Mouse (Mus musculus) hindbrain, embryonic 11.5 days (tissue): ENCODE results near the gene T2. TPM values are rescaled to one million over a fixed set of nuclear protein-coding genes. Genes with fewer than 3 reads are reported as not detected.

Source experiments
- ATAC-seq: fragments of 200-750 bp; cut with Nextera tagmentation; 2 replicates; pipeline ENCODE4 v1.8.0; 2017; ENCODE audit warnings: mild to moderate bottlenecking, moderate TSS enrichment, moderate library complexity; ENCODE audit not compliant: low FRiP score
- DNase-seq: peaks from one replicate; pipeline ENCODE4 v3.0.0-alpha.2; 2015; ENCODE audit warnings: low spot score
- H3K27ac ChIP-seq: fragments of 300-500 bp; sonication (generic); 2 replicates; pipeline ENCODE4 v1.5.1; 2014; ENCODE audit warnings: mild to moderate bottlenecking, low read depth, low read length
- H3K27me3 ChIP-seq: fragments of 300-500 bp; sonication (generic); 2 replicates; pipeline ENCODE4 v1.6.1; 2014; ENCODE audit warnings: mild to moderate bottlenecking, low read length, moderate library complexity, mixed read lengths; ENCODE audit not compliant: control insufficient read depth, insufficient read depth
- H3K36me3 ChIP-seq: fragments of 300-500 bp; sonication (generic); 2 replicates; pipeline ENCODE4 v1.6.1; 2014; ENCODE audit warnings: mild to moderate bottlenecking, low read length, moderate library complexity, mixed read lengths; ENCODE audit not compliant: control insufficient read depth, insufficient read depth
- H3K4me1 ChIP-seq: fragments of 300-500 bp; sonication (generic); replicated peaks from 2 replicates; pipeline ENCODE4 v1.6.1; 2014; ENCODE audit warnings: low read length, mixed read lengths; ENCODE audit not compliant: control insufficient read depth, insufficient read depth
- H3K4me2 ChIP-seq: fragments of 300-500 bp; sonication (generic); replicated peaks from 2 replicates; pipeline ENCODE4 v1.6.1; 2014; ENCODE audit warnings: mild to moderate bottlenecking, low read depth, low read length
- H3K4me3 ChIP-seq: fragments of 300-500 bp; sonication (generic); 2 replicates; pipeline ENCODE4 v1.5.1; 2014; ENCODE audit warnings: low read depth, low read length
- H3K9ac ChIP-seq: fragments of 300-500 bp; sonication (generic); 2 replicates; pipeline ENCODE4 v1.6.1; 2014; ENCODE audit warnings: low read depth, low read length
- H3K9me3 ChIP-seq: fragments of 300-500 bp; sonication (generic); 2 replicates; pipeline ENCODE4 v1.6.1; 2016; ENCODE audit warnings: low read length; ENCODE audit not compliant: control insufficient read depth
- WGBS: fragments of 180-500 bp; shearing (Covaris S2); extraction: QIAGEN DNeasy Blood & Tissue Kit; methylation state at CpG from one replicate; pipeline ENCODE4 v1.1.7; 2014; 5-methylcytosine and 5-hydroxymethylcytosine counted together
- polyA plus RNA-seq: library from polyadenylated mRNA; unstranded; fragments of >200 nt; fragmentation: Nextera tagmentation; extraction: Ambion mirVana; gene quantifications from 2 replicates; pipeline ENCODE4 v1.2.1, GENCODE M21; 2014

Gene T2
- polyA plus RNA-seq, 1 experiment from 2014 or later, result 0.59 TPM

DNA sequence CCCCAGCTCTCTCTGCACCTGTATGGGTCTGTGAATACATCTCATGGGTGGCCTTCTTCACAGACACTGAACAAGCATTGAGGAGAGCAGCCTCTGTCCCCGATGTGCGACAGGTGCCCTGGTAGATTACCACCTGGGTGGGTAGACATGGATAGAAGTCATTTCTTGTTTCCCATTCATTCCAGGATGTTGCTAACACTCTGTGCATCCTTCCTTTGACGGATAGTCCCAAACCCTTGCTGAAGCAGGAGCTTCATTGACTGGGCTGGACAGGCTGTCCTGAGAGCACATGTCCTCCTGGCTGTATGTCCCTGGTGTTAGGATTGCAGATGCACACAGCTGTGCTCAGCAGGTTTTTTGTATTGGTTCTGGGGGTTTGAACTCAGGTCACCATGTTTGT, 112.0 kb downstream of the T2 start:
- WGBS, result 93% methylated on average over 3 of the region's 3 CpGs
- H3K9ac ChIP-seq, result no peak overlapping the region
- no peaks in the 10 kb centered on the region for H3K9me3 ChIP-seq
- H3K4me3 ChIP-seq, result no peak overlapping the region
- no peak overlapping the region for H3K27ac ChIP-seq
- H3K4me2 ChIP-seq, result no peak overlapping the region
- H3K36me3 ChIP-seq, result no peaks in the 10 kb centered on the region
- H3K4me1 ChIP-seq, result no peaks in the 10 kb centered on the region
- no peaks in the 10 kb centered on the region for H3K27me3 ChIP-seq
- DNase-seq (no peak), ATAC-seq (no peak)

GRCm38 (mm10) chr17:8468716-8469344, 113.0 kb downstream of the T2 start:
- peak; percentile 75 for ATAC-seq

More at GRCm38 (mm10) chr17:8468716-8469344, 113.0 kb downstream of the T2 start:
- DNase-seq, result peak; percentile 93
- Histone ChIP-seq H3K4me2 (no peak overlapping the region), H3K4me3 (no peak overlapping the region), H3K27ac (no peak overlapping the region), H3K27me3 (no peaks in the 10 kb centered on the region), H3K36me3 (no peaks in the 10 kb centered on the region), H3K4me1 (no peaks in the 10 kb centered on the region), H3K9ac (no peak overlapping the region), H3K9me3 (no peaks in the 10 kb centered on the region)
- 16% methylated on average over 19 of the region's 19 CpGs for WGBS

Other genes with a start within 250 kb of the T2 start
- 0.96 TPM in 1 of 2 replicates, not detected in the other for gene Gm49673, start 208.2 kb upstream of the T2 start, polyA plus RNA-seq
- 14.9 and 15.9 TPM in 2 replicates for gene Rnaset2a, start 207.9 kb upstream of the T2 start, polyA plus RNA-seq
- 45.9 and 51.2 TPM in 2 replicates for gene Fgfr1op, start 190.5 kb upstream of the T2 start, polyA plus RNA-seq
- not detected in 2 replicates for gene Ccr6, start 119.9 kb upstream of the T2 start, polyA plus RNA-seq
- gene Mpc1, start 73.1 kb upstream of the T2 start, polyA plus RNA-seq, result 116 and 125 TPM in 2 replicates
- 72.5 and 79.6 TPM in 2 replicates for gene Sft2d1, start 44.9 kb upstream of the T2 start, polyA plus RNA-seq
- gene Prr18, start 18.5 kb upstream of the T2 start, polyA plus RNA-seq, result 1.5 TPM in 2 replicates
- gene T, start 78.4 kb downstream of the T2 start, polyA plus RNA-seq, result 0.22 and 0.85 TPM in 2 replicates
- 5.7 and 7.6 TPM in 2 replicates for gene Pde10a, start 169.4 kb downstream of the T2 start, polyA plus RNA-seq
- gene Gm17087, start 211.0 kb downstream of the T2 start, polyA plus RNA-seq, result not detected in 2 replicates